Mouse (Mus musculus): ENCODE results near the gene Znhit3. TPM values are rescaled to one million over a fixed set of nuclear protein-coding genes. Genes with fewer than 3 reads are reported as not detected.
A peak's percentile ranks its signal among the peaks of the same experiment; 100 is the strongest.

Gene Znhit3
- 10 to 100 TPM; 34.7 to 35.7 TPM for polyA plus RNA-seq (2017; shearing (Covaris generic))

DNA sequence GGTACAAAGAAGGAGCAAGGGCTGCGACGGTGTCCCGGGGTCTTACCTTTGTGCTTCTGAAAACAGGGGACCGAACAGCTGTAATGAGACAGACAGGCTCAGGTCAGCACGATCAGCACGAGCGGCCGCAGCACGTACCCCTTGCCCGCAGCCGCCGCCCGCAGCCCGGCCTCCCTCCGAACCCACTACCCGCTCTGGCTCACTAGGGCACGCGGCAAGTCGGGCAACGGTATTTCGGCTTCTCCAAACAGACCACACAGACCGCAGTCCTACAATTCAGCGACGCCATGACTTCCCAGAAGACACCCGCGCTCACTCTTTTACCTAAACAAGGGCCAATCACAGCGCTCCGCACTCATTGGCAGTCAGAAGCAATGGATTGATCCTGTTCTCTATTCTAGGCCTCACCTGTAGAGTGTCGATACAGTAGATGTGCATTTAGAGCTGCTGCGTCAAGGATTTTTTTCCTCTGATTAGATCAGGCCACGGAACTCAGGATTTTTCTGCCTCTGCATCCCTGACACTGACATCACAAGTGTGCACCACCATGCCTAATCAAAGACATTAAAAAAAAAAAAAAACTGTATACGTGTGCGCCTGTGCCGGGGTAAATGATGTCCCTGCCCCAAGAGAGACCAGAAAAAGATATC, at the start of gene Znhit3:
Gene Znhit3 (minus strand): TSS at position 314 of the 650 bp plus-strand sequence.
- peak; percentile 95 for ATAC-seq

DNA sequence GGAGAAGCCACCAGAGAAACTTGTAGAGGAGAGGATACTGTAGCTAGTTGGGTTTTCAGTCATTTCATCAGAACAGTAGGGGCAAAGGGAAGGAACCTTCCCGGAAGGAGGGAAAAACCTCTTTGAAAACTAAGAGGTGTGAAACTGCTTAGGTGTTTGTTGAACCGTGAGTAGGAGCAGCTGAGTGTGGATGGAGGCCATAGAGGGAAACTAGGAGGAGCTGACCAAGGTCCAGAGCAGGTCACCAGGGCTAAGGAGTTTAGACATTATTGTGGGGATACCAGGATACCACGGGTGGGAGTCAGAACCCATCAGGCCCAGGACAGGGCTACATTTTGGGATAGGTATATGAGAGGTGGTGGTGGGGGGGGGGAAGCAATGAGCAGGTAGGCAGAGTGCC, 47.4 kb upstream of the Znhit3 start:
- ATAC-seq: no peak

DNA sequence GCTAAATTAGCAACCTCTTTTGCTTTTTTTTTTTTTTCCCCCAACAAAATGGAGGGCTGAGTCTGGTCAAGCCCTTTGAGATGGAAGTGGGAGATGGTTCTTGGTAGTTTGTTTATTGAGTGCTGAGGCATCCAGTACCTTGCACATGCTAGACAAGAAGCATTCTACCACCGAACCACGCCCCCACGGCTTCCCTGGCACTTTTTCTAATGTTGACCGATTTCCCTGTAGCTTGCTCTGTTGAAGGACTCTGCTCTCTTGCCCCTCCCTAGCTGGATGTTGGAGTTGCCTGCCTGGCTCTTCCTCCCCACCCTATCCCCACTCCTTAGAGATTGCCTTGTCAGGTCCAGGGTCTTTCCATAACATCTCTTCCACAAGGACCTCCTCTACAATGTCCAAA, 46.4 kb upstream of the Znhit3 start:
- ATAC-seq: no peak

DNA sequence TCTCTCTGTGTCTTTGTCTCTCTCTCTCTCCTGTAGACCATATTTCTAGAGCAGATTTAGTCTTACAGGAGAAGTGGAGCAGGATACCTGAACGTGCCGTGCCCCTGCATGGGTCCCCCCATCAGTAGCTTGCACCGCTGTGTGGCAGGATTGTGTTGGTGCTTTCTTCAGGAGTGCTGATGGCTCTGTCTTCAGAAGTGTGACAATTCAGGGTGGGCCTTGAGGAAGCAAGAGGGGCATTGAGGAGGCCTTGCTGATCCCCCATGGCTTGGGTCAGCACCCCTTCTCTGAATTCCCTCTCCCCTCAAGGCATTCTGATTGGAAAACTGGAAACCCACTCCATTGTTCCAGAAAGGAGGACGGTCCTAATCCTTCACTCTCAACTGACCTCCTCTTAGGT, 45.4 kb upstream of the Znhit3 start:
- ATAC-seq: no peak

DNA sequence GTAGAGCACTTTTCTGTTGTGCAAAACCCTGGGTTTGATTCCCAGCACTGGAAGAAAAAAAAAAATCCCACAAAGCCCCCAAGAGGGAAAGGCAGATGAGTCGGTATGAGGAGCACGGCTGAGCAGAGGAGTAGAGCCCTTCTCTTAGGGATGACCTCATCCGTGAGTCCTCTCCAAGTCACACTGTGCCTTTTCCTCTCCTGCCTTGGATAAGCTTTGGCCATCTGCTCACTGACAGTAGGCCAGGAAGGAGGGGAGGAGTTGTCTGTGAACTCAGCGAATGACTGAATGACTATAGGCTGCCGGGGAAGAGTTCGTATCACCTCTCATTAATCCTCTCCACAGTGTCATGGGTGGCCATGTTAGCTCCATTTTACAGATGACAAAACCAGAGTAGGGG, 44.6 kb upstream of the Znhit3 start:
- no peak for ATAC-seq

DNA sequence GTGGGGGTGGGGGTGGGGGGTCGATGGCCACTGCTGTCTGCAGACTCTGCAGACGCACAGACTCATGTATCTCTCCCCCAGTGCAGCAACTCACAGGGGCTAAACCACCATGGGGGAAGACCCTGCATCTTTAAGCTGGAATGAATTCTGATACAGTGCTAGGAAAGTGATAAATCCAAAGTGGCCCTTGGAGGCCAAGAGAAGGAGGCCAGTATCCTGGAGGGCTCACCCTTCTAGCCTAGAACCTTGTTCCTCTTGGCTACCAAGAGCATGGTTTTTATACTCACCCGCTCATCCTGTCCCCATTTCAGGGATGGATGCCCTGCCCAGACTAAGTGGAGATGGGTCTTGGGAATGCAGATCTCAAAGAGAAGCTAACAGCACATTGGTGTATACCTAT, 44.1 kb upstream of the Znhit3 start:
- ATAC-seq: no peak

DNA sequence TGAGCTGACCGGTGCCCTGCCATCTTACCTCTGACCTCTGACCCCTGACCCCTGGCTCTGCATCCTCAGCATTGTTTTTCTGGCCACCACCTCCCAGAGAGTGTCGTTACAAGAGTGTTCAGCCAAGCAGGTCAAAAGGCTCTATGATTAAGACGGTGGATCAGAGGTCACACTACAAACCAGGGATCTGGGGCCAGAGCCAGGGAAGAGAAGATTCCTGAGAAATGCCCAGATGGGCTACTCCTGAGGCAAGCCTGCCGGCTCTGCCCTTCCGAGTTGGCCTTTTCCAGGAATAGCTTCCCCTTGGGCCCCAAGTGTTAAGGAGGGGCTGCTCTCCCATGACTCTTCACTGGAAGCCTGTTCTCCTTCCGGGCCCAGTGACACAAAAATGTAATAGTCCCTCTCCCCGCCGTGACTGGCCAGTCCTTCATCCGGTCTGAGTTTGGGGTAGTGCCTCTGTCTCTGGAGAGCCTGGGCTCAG, 43.6 kb upstream of the Znhit3 start:
- ATAC-seq: no peak

DNA sequence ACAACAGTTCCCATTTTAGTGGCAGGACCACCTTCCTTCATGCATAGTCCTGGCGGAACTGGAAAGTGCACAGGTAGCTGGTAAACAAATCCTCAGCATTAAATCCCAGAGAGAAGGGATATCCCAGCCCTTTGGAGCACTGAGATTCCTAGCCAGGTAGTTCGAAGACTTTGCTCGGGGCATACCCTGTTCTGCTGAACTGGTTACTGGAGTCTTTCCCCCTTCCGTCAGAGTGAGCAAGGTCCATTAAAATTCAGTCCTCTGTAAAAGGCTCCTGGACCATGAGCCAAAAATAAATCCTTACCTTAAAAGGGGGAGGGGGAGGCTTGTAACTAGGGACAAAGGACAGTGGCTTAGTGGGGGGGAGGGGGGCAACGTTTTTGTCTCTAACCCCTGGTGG, 43.0 kb upstream of the Znhit3 start:
- ATAC-seq: no peak

DNA sequence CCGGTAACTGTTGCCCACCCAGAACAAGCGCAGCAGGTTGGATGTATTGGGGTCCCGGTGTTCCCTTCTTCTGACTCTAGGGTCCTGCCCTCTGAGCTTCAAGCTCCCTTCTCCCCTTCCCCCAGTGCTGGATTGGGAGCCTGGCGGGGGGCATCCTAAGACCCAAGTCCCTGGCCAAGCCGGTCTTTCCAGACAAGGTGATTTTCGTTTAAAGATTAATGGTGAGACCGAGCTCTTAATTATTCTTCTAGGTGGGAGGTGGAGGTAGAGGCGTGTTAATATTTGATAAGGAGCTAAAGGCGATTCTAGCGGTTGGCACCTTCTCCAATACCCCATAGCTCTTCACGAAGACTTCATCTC, 42.1 kb upstream of the Znhit3 start:
- ATAC-seq: no peak

DNA sequence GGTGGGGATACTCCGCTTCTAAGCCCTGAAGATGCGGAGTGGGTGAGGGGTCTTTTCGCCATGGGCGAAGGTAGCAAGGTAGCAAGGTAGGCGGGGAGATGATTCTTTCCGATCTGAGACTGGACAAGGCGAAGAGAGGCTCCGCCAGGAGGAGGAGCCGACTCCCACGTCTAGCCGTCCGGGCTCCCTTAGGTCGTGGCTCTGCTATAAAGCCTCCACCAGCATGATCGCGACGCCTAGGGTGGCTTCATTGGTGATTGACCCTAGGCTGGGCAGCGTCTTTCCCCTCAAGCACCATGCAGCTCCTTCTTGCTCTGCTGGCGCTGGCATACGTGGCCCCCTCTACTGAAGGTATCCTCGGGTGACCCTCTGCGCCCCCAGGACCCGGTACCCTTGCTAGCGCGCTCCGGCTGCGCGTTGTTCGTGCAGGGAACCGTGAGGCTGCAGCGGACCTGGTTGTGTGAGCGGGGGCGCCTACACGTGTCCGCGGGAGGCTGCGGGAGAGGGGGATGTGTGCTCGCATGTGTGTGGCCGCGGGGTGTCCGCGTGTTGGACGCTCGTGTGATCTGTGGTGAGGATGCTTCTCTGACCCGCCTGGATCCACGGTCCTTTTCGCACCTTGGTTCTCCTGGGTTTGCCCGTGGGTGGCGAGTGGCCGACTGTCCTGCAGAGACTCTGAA, 41.6 kb upstream of the Znhit3 start, which contains the start of gene Car4:
Gene Car4 (plus strand): TSS at position 196 of the 680 bp plus-strand sequence.
- ATAC-seq: no peak

DNA sequence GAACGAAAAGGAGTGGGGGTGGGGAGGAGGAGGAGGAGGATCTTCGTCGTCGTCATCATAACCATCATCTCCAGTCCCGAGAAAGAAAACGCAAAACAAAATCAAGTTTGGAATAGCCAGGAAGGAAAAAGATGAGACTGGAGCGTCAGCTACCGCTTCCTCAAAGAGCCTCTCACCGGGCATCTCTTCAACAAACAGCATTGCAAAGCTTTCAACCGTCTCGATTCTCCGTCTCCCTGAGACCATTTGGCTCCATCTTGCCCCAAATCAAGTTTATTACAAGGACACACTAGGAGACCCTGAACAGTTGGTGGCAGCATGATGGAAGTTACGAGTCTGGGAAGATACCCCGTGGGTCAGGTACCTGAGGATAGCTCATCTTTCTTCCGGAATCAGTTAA, 41.0 kb upstream of the Znhit3 start:
- no peak for ATAC-seq

DNA sequence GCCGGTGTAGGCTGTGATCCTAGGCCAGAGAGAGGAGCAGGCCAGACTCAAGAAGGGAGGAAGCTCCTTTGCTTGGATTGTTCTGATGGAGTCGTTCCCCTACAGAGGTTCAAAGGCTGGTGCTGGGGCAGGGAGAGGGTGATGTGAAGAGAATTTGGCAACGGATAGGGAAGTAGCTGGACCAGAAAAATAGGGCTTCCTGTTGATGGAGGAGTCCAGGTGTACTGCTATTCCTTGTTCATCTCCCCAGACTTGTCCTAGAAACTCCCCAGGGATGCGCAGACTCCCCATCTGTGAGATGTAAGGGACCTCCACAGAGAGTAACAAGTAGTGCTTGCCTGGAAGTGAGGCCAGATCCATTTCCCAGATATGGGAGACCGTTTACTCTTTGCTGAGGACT, 40.2 kb upstream of the Znhit3 start:
- no peak for ATAC-seq

DNA sequence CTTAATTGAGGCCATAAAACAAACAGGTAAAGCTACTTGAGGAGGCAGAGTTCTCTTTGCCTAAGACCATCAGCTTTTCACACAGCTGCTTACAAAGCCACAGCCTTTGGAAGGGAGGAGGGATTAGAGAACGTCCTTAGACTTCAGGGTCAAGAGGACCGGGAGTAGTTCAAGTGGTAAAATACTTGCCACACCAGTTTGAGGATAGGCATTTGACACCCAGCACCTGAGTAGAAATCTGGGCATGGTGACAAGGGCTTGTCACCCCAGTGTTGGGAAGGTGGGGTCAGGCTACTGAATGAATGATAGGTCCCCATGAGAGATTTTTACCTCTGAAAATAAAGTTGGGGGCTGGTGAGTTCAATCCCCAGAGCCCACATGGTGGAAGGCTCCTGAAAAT, 36.4 kb upstream of the Znhit3 start:
- ATAC-seq: no peak

DNA sequence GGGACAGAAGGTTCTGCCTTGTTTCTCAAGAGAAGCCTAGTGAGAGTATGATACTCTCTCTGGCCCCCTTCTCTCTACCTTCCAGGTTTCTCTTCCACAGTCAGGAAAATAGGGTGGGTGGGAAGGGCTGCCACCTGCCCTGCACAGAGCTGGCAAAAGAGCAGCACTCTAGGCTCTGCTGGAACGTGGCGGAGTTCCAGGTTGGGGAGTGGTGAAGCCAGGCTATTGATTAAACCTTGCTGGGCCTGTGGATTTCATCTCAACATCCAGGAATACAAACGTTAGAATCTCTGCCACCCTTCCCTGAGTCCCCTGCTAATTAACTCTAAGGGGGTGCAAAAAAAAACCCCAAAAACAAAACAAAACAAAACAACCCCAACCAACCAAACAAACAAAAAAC, 32.4 kb upstream of the Znhit3 start:
- ATAC-seq: no peak

DNA sequence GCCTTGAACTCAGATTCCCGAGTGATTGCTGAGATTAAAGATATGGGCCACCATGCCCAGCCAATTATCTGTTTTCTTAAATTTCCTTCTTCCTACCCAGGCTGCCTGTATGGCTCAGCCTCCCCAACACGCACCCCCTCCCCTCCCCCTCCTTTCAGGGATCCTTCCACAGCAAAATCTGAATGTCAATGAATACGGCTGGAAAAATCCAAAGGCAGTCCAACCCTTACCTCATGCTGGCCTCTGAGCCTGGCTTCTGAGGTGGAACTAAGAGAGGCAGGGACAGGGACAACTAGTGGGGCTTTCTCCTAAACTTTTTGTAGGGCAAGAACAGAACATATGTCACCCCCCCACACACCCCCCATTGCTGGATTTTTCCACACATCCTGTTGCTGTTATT, 31.9 kb upstream of the Znhit3 start:
- ATAC-seq: no peak

DNA sequence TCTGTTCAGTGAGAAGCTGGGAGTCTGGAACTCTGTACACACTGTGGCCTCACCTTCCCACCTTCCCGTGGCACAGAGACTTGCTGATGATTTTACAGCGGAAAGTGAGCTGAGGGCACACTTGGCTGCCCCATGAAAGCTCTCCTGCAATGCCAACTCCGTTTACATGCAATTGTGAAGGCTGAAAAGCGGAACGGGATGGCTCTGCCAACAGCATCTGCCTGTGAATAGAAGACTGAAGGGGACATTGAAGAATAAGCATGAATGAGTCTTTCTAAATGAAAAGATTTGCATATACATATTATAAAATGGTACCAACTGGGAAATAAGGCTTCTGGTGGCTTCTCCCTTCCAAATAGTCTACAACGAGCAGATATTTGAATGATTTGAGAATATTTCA, 31.0 kb upstream of the Znhit3 start:
- ATAC-seq: no peak

DNA sequence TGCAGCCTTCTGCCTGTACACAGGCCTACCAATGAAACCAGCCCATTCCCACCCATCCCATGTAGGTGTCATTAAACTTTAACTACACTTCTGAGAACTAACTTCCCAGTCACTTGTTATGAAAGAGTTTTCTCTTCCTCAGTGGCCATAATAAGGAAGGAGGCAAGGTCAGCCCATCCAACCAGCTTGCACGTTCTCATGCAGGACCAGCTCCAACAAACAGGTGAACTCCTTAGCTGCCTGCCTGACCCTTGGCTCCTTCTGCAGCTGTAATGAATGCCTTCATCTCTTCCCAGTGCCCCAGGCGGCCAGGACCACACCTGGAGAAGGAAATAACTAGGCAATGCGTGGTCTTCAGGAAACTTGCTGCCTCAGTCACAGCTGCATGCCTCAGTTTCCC, 29.7 kb upstream of the Znhit3 start:
- no peak for ATAC-seq

DNA sequence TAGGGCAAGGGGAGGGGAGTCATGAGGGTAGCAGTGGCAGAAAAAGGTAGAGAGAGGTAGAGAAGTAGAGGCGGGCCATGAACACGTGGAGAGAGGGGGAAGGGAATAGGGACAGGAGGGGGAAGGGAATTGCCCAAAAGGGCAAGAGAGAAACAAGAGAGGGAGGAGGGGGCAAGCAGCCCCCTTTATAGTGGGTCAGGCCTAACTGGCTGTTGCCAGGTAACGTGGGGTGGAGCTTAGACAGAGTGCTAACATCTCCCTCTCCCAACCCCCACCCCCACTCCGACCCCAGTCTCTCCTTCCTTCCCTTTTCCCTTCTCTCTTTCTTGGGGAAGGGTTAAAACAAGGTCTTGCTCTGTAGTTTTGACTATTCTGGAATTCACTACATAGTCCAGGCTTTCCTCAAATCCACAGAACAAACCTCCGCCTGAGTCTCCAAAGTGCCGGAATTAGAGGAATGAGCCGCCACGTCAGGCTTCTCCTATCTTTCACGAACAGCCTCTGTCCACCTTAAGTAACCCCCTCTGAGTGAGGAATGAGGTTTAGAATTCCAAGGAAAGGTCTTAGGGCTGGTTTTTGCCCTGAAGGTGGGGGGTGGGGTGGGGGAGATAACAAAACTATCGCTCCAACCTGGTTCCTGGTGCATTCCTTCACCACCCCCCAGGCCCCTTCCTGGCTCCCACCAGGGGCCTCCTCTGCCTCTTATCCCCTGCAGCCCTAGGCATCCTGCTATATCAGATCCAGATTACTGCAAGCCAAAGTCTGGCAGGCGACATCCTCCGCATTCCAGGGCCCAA, 28.7 kb upstream of the Znhit3 start:
- no peak for ATAC-seq

DNA sequence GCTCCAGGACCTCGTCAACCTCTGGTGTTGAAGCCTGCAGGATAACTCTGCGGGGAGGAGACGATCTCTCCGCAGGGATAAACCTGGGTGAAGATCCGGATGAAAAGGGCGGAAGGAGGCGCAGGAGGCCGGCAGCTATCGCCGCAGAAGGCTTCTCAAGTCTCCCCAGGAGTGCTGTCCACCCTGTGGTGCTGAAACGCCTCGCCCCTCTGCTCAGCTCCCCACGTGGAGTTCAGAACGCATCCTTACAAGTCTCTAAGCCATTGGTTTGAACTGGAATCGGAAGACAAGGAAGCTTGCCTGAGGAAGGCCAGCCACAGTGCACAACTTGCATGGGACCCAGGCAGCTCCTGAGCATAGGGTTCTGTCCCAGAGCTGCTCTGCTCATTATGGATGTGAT, 27.8 kb upstream of the Znhit3 start:
- no peak for ATAC-seq

DNA sequence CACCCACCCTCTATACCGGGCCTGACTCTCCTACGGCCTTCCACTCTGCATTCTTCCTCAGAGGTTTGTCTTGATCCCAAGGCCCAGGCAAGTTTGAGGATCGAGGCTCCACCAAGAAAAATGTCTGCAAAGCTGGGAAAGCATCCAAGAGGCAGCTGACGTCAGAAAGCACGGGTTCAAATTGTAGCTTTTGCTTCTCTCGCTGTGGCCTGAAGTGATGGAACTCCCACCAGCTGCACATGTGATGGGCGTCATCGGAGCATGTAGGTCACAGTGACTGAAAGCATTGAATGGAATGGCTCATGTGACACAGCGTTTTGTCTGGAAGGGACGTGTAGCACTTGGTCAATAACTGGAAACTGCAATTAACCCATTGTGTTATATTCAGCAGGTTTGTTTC, 24.0 kb upstream of the Znhit3 start:
- ATAC-seq: no peak

DNA sequence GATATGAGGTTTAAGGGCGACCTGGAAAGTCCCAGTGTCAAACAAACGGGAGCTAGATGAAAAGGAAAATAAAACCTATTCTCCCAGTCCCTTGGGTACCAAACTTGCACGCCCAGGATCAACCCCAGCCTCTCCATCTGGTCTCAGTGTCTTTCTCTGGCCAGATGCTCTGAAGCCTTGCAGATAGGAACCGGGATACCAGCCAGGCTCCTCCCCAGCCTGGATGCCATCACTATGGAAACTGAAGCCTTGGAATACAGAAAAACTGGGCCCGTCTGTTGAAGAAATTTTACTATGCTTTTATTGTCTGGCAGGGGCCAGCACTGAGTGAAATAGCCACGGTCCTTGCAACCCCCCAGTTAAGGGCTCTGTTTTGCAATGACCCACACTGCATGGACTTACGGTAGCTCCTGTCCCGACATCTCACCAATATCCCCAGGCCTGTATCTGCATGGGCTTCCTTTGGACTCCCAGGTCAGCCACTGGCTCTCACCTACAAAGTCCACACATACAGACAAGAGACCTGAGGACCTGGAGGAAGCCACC, 23.4 kb upstream of the Znhit3 start:
- ATAC-seq: no peak

DNA sequence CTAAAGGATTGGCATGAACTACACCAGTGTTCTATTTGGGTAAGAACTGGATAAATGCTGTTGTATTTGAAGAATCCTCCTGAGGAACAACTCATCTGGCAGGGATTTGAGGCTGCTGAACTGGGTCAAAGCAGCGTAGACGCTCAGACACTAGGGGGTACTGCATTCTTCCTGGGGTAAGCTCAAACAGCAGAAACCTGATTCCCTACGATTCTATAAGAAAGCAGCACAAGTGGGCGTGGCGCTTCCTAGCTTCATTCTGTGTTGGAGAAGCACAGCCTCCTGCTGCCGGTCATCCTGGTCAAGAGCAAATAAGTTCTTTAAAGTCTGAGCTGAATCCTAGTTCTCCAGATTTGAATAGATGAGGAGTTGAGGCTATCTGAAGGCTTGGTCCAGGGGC, 16.1 kb upstream of the Znhit3 start:
- ATAC-seq: no peak

DNA sequence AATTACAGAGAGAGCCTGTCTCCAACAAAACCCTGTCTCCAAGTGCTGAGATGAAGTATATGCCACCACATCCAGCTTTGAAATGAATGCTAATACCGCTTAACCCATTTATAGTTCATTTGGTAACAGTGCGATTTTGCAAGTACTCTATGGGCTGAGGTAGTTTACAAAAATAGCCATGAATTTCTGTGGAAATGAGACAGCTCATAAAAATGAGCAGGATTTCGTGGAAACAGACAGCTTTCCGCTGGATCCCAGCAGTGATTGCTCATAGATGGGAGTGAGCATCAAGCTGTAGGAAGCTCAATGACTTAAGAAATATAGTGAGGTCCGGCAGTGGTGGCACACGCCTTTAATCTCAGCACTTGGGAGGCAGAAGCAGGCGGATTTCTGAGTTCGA, 4.8 kb upstream of the Znhit3 start:
- ATAC-seq: no peak

DNA sequence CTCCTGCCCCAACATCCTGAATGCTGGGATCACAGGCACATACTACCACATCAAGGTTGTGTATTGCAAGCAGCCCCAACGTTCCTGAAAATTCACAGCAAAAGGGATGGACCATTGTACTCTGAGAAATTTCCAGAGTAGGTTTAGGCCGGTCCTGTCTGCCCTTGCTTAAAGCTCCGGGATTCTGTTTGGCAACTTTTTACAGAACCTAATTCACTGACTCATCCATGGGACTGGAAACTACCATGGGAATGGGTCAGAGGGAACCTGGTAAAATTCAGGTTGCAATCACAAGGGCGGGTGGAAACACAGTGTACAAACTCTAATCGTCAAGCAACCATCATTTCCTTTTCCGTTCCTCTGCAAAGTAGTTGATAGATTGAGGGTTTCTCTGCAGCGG, 3.8 kb upstream of the Znhit3 start:
- ATAC-seq: no peak

Measured in activated CD4-positive, CD25-positive, alpha-beta regulatory T cell, adult 4 months (primary cell).